8 mouse cellular contexts compared by ENCODE assay signal in genomic region chr9:44113105-44113789, GRCm38 (mm10). TPM values are rescaled to one million over a fixed set of nuclear protein-coding genes. Genes with fewer than 3 reads are reported as not detected.
A peak's percentile ranks its signal among the peaks of the same experiment; 100 is the strongest.
DNase-seq lines count a peak whose midpoint lies in the region; ATAC-seq lines count a peak whose summit lies in the region.

TSS of gene Gm49380 (minus strand) at chr9:44113500.
TSS of gene Rnf26 (minus strand) at chr9:44113517.

- H3K4me3 ChIP-seq in hindbrain, embryonic 16.5 days (ENCODE audit: low read length), result peak within 1 kb of the TSS; percentile 79
- H3K4me3 ChIP-seq in macrophage (ENCODE audit: inconsistent target), result peak within 1 kb of the TSS; percentile 48

- peak within 1 kb of the TSS; percentile 57 for H3K4me2 ChIP-seq in hindbrain, embryonic 16.5 days (ENCODE audit: low read length)

- H3K4me1 ChIP-seq in hindbrain, embryonic 16.5 days (ENCODE audit: control insufficient read depth, insufficient read depth, low read depth, low read length), result peaks cover 20% of the 10 kb centered on the region

- under 1% methylated on average over 48 of the region's 51 CpGs for WGBS in hindbrain, embryonic 16.5 days
- under 1% methylated on average over 51 of the region's 51 CpGs for whole genome bisulfite sequencing in macrophage (ENCODE audit: missing documents)

- H3K27ac ChIP-seq in hindbrain, embryonic 16.5 days (ENCODE audit: low read depth, low read length), result peak within 1 kb of the TSS; percentile 75
- no peak within 1 kb of the TSS for H3K27ac ChIP-seq in macrophage

- ATAC-seq in hindbrain, embryonic 16.5 days, result peak; percentile 97

- H3K27me3 ChIP-seq in hindbrain, embryonic 16.5 days (replicated peaks; ENCODE audit: control insufficient read depth, insufficient read depth, low read length), result no peaks in the 10 kb centered on the region

- H3K79me2 ChIP-seq in macrophage (ENCODE audit: inconsistent target), result peaks cover 32% of the 10 kb centered on the region

- no peaks in the 10 kb centered on the region for H3K9me3 ChIP-seq in hindbrain, embryonic 16.5 days (ENCODE audit: control insufficient read depth, low read length)

- no peaks in the 10 kb centered on the region for H3K36me3 ChIP-seq in hindbrain, embryonic 16.5 days (ENCODE audit: control insufficient read depth, insufficient read depth, low read length)
- no peaks in the 10 kb centered on the region for H3K36me3 ChIP-seq in macrophage (ENCODE audit: inconsistent target)

- DNase-seq in WW6 (ENCODE audit: low read depth, low spot score), result peak; percentile 90
- peak; percentile 91 to 97 for DNase-seq in cerebellum, postnatal 4 days (ENCODE audit: low spot score in 2 of 2)
- DNase-seq in gastrocnemius, adult 18-20 months (ENCODE audit: low spot score), result peak; percentile 99
- DNase-seq in left cerebral cortex, adult 18-20 months (ENCODE audit: low spot score in 2 of 2), result peak; percentile 94 to 96
- DNase-seq in right cerebral cortex, adult 18-20 months, result peak; percentile 97
- peak; percentile 88 for DNase-seq in urinary bladder, postnatal 10 days (ENCODE audit: low spot score)

- H3K9ac ChIP-seq in hindbrain, embryonic 16.5 days (ENCODE audit: low read depth, low read length), result peak within 1 kb of the TSS; percentile 83

RNA-seq across cellular contexts. Expression of gene Gm49380, which starts in this region (rescaled TPM):
- total RNA-seq in gastrocnemius, adult 18-20 months (2021), result 1 to 10 TPM in 1 of 2 experiments, under 1 TPM in 1; 0.43 to 1.9 TPM
- 0.14 and 0.24 TPM in 2 replicates for polyA plus RNA-seq in hindbrain, embryonic 16.5 days (2015; fragmentation: Nextera tagmentation; extraction: Ambion mirVana)
- under 1 TPM; 0.14 to 0.42 TPM for total RNA-seq in left cerebral cortex, adult 18-20 months (2021)
- total RNA-seq in macrophage (2018; cell fraction: chromatin; rRNA removed), result under 1 TPM in 9 of 26 experiments, not detected in 17; 0.31 to 0.88 (median 0.60) TPM
- under 1 TPM in 2 of 26 experiments, not detected in 24; 0.03 to 0.10 TPM for total RNA-seq in macrophage (2018; cell fraction: cytosol; rRNA removed)
- total RNA-seq in macrophage (2018; cell fraction: nucleus; rRNA removed), result 1 to 10 TPM in 1 of 26 experiments, under 1 TPM in 5, not detected in 20; 0.20 to 1.1 (median 0.42) TPM
- 0.06 TPM in 1 of 3 replicates, not detected in the others for polyA plus RNA-seq in macrophage (2018)

RNA-seq across cellular contexts. Expression of gene Rnf26, which starts in this region (rescaled TPM):
- total RNA-seq in gastrocnemius, adult 18-20 months (2021), result 1 to 10 TPM; 1.5 to 3.0 TPM
- 33.0 and 37.8 TPM in 2 replicates for polyA plus RNA-seq in hindbrain, embryonic 16.5 days (2015; fragmentation: Nextera tagmentation; extraction: Ambion mirVana)
- total RNA-seq in left cerebral cortex, adult 18-20 months (2021), result 10 to 100 TPM; 28.7 to 31.9 TPM
- 10 to 100 TPM in 3 of 26 experiments, 1 to 10 TPM in 23; 1.3 to 18.0 (median 5.5) TPM for total RNA-seq in macrophage (2018; cell fraction: chromatin; rRNA removed)
- 10 to 100 TPM; 12.9 to 29.2 (median 20.3) TPM for total RNA-seq in macrophage (2018; cell fraction: cytosol; rRNA removed)
- 10 to 100 TPM in 22 of 26 experiments, 1 to 10 TPM in 4; 6.6 to 28.0 (median 14.0) TPM for total RNA-seq in macrophage (2018; cell fraction: nucleus; rRNA removed)
- 13.3 to 20.0 TPM (median 18.3 TPM) in 3 replicates for polyA plus RNA-seq in macrophage (2018)

Comparison
In these comparisons a context has a peak if more than half of its experiments do, and no peak if none do; other contexts are left out.
1. RNA of gene Rnf26 (total RNA-seq): 28.7 to 31.9 TPM in left cerebral cortex, adult 18-20 months; 1.5 to 3.0 TPM in gastrocnemius, adult 18-20 months; every median in the first group is over 4 times any median in the second.
2. Peak in every context shown above with its lines, with median percentiles within 50 percentile points of each other: DNase-seq.